Mouse (Mus musculus) forebrain, embryonic 12.5 days (tissue): ENCODE measurements around the gene Prl8a1. TPM values are rescaled to one million over a fixed set of nuclear protein-coding genes. Genes with fewer than 3 reads are reported as not detected.

Source experiments
- ATAC-seq: fragments of 200-750 bp; cut with Nextera tagmentation; 2 replicates; pipeline ENCODE4 v1.8.0; 2017; ENCODE audit warnings: moderate TSS enrichment; ENCODE audit not compliant: low FRiP score
- H3K27ac ChIP-seq: fragments of 300-500 bp; sonication (generic); 2 replicates; pipeline ENCODE4 v1.5.1; 2016; ENCODE audit warnings: mild to moderate bottlenecking
- H3K27me3 ChIP-seq: fragments of 300-500 bp; sonication (generic); 2 replicates; pipeline ENCODE4 v1.6.1; 2016; ENCODE audit warnings: mild to moderate bottlenecking
- H3K36me3 ChIP-seq: fragments of 300-500 bp; sonication (generic); replicated peaks from 2 replicates; pipeline ENCODE4 v1.6.1; 2016; ENCODE audit warnings: mild to moderate bottlenecking
- H3K4me1 ChIP-seq: fragments of 300-500 bp; sonication (generic); 2 replicates; pipeline ENCODE4 v1.6.1; 2016
- H3K4me2 ChIP-seq: fragments of 300-500 bp; sonication (generic); 2 replicates; pipeline ENCODE4 v1.6.1; 2016; ENCODE audit warnings: mild to moderate bottlenecking, moderate library complexity
- H3K4me3 ChIP-seq: fragments of 300-500 bp; sonication (generic); replicated peaks from 2 replicates; pipeline ENCODE4 v1.5.1; 2016; ENCODE audit warnings: mild to moderate bottlenecking
- H3K9ac ChIP-seq: fragments of 300-500 bp; sonication (generic); 2 replicates; pipeline ENCODE4 v1.6.1; 2016; ENCODE audit warnings: mild to moderate bottlenecking
- H3K9me3 ChIP-seq: fragments of 300-500 bp; sonication (generic); 2 replicates; pipeline ENCODE4 v1.6.1; 2016
- WGBS: fragments of 180-500 bp; shearing (Covaris S2); methylation state at CpG from one replicate; pipeline ENCODE4 v1.1.7; 2016; 5-methylcytosine and 5-hydroxymethylcytosine counted together
- polyA plus RNA-seq: library from polyadenylated mRNA; unstranded; fragments of >200 nt; fragmentation: Nextera tagmentation; extraction: Ambion mirVana; gene quantifications from 2 replicates; pipeline ENCODE4 v1.2.1, GENCODE M21; 2016

Gene Prl8a1
- polyA plus RNA-seq, result not detected in 2 replicates

GRCm38 (mm10) chr13:27582071-27582470 is at the start of gene Prl8a1:
Gene Prl8a1 (minus strand): TSS chr13:27582171.
- no peak for ATAC-seq
- H3K36me3 ChIP-seq, result no peaks in the 10 kb centered on the region
- H3K27me3 ChIP-seq, result no peaks in the 10 kb centered on the region
- H3K9ac ChIP-seq, result no peak within 1 kb of the TSS
- no peak within 1 kb of the TSS for H3K27ac ChIP-seq
- H3K4me2 ChIP-seq, result no peak within 1 kb of the TSS
- 88% methylated on average over 2 of the region's 2 CpGs for WGBS
- no peak within 1 kb of the TSS for H3K4me3 ChIP-seq
- no peaks in the 10 kb centered on the region for H3K4me1 ChIP-seq
- H3K9me3 ChIP-seq, result no peaks in the 10 kb centered on the region

GRCm38 (mm10) chr13:27610482-27610881 is 28.5 kb upstream of the Prl8a1 start, which contains the start of gene Prl7b1:
Gene Prl7b1 (minus strand): TSS chr13:27610582.
- Histone ChIP-seq H3K27me3 (no peaks in the 10 kb centered on the region), H3K36me3 (no peaks in the 10 kb centered on the region), H3K9ac (no peak within 1 kb of the TSS), H3K4me3 (no peak within 1 kb of the TSS), H3K4me1 (no peaks in the 10 kb centered on the region), H3K4me2 (no peak within 1 kb of the TSS), H3K27ac (no peak within 1 kb of the TSS), H3K9me3 (no peaks in the 10 kb centered on the region)
- WGBS, result 75% methylated on average over 4 of the region's 4 CpGs
- ATAC-seq, result no peak

- no peak for ATAC-seq
- 93% methylated on average over 2 of the region's 2 CpGs for WGBS
Measured at GRCm38 (mm10) chr13:27564506-27564905, 17.5 kb downstream of the Prl8a1 start, which contains the start of gene Prl8a9. Gene Prl8a9 (minus strand): TSS chr13:27564606.

DNA sequence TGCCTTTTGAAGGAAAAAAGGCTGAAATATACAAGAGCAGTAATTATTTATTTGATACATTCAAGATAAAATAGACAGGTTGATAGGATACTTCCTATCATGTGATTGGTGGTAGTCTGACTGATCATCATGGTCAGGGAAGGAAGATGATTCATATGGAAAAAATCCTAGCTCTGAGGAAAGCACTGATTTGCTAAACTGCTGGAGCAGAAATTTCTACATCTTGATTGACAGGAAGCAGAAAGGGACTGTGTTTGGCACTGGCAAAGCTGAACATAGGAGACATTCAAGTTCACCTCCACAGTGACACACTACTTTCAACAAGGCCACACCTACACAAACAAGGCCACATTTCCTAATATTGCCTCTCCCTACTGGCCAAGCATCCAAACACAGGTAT is 28.6 kb downstream of the Prl8a1 start:
- no peaks in the 10 kb centered on the region for H3K4me1 ChIP-seq
- no peak for ATAC-seq
- no peaks in the 10 kb centered on the region for H3K36me3 ChIP-seq
- H3K4me3 ChIP-seq, result no peak overlapping the region
- H3K4me2 ChIP-seq, result no peak overlapping the region
- no peaks in the 10 kb centered on the region for H3K27me3 ChIP-seq
- H3K9me3 ChIP-seq, result no peaks in the 10 kb centered on the region
- no peak overlapping the region for H3K9ac ChIP-seq
- H3K27ac ChIP-seq, result no peak overlapping the region

More at GRCm38 (mm10) chr13:27564506-27564905, 17.5 kb downstream of the Prl8a1 start, which contains the start of gene Prl8a9:
- Histone ChIP-seq H3K36me3 (no peaks in the 10 kb centered on the region), H3K9ac (no peak within 1 kb of the TSS), H3K4me3 (no peak within 1 kb of the TSS), H3K4me1 (no peaks in the 10 kb centered on the region), H3K27me3 (no peaks in the 10 kb centered on the region), H3K9me3 (no peaks in the 10 kb centered on the region), H3K27ac (no peak within 1 kb of the TSS), H3K4me2 (no peak within 1 kb of the TSS)

Other genes starting within 250 kb of the Prl8a1 start
- gene Prl8a2, start 236.5 kb downstream of the Prl8a1 start, polyA plus RNA-seq, result 0.22 TPM in 1 of 2 replicates, not detected in the other
- gene Prl2b1, start 191.3 kb downstream of the Prl8a1 start, polyA plus RNA-seq, result not detected in 2 replicates
- not detected in 2 replicates for gene Prl8a6, start 143.5 kb downstream of the Prl8a1 start, polyA plus RNA-seq
- gene Prl8a8, start 69.0 kb downstream of the Prl8a1 start, polyA plus RNA-seq, result not detected in 2 replicates
- gene Prl8a9, start 17.6 kb downstream of the Prl8a1 start, polyA plus RNA-seq, result not detected in 2 replicates
- not detected in 2 replicates for gene Prl7b1, start 28.4 kb upstream of the Prl8a1 start, polyA plus RNA-seq
- not detected in 2 replicates for gene Prl7a1, start 60.3 kb upstream of the Prl8a1 start, polyA plus RNA-seq
- gene Prl7a2, start 85.9 kb upstream of the Prl8a1 start, polyA plus RNA-seq, result not detected in 2 replicates
- gene Prl7d1, start 134.6 kb upstream of the Prl8a1 start, polyA plus RNA-seq, result not detected in 2 replicates
- gene Prl7c1, start 198.6 kb upstream of the Prl8a1 start, polyA plus RNA-seq, result not detected in 2 replicates
- not detected in 2 replicates for gene Prl2a1, start 219.5 kb upstream of the Prl8a1 start, polyA plus RNA-seq